Mouse (Mus musculus) heart, postnatal 0 days (tissue): ENCODE data around the gene Fgfr2.

Source experiments
- CTCF ChIP-seq: IDR thresholded peaks from 2 replicates; pipeline ENCODE4 v1.5.1; 2016; ENCODE audit warnings: antibody characterized with exemption, control low read depth, low read depth
- EP300 ChIP-seq: IDR thresholded peaks from 2 replicates; pipeline ENCODE4 v1.6.1; 2016; ENCODE audit warnings: antibody characterized with exemption, low read depth

- no peak for TF ChIP-seq CTCF
- TF ChIP-seq EP300, result no peak
Observed at GRCm38 (mm10) chr7:132930055-132930454, 193.1 kb downstream of the Fgfr2 start.
